Mouse (Mus musculus): ENCODE data around the gene Glis1. TPM values are rescaled to one million over a fixed set of nuclear protein-coding genes. Genes with fewer than 3 reads are reported as not detected.

Gene Glis1
- total RNA-seq (2021) = 1 to 10 TPM; 1.7 to 3.5 TPM
- long read RNA-seq, experiment 1 = 0 reads
- long read RNA-seq, experiment 2, partial matches to known transcripts = 2 of 3 reads
- long read RNA-seq, experiment 2, other reads (novel, unspliced or antisense) = 0 of 3 reads

DNA sequence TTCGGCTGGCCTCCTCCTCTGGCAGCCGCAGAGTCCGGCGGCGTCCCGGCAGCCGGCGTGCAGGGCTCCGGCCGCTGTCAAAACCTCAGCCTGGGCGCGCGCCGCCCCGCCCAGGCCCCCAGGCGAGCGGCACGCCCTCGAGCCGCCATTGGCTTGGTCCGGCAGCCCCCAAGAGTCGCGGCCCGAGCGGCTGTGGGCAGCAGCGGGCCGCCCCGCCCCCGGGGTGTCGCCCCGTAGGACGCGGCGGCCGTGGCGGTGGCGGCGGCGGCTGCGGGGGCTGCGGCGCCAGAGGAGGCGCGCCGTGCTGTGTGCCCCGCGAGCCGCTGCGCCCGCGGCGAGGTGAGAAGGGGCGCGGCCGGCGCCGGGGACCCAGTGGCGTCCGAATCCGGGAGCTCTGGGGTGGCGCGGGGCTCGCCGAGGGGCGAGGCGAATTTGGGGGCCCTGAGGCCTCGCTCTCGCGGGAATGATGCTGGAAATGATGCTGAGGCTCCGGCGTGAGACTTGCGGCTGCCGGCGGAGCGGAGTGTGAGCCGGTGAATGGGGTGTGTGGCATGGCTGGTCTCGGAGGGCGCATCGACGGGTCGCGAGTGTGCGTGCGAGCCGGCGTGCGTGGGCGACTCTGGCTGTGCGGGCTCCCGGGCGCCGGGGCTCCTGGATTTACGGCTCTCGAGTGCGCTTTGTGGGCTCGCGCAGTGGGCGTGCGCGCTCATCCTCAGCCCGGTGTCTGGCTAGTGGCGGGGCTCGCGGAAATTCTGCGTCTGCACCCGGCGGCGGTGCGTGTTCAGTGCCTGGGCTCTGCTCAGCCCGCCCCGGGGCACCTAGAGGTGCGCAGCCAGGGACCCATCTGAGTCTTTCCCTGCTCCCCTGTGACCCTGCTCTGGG is at the start of gene Glis1:
Gene Glis1 (plus strand): TSS at position 236 of the 882 bp plus-strand sequence.
- peak; percentile 20 to 46 for DNase-seq (ENCODE audit: low spot score in 2 of 2)

DNA sequence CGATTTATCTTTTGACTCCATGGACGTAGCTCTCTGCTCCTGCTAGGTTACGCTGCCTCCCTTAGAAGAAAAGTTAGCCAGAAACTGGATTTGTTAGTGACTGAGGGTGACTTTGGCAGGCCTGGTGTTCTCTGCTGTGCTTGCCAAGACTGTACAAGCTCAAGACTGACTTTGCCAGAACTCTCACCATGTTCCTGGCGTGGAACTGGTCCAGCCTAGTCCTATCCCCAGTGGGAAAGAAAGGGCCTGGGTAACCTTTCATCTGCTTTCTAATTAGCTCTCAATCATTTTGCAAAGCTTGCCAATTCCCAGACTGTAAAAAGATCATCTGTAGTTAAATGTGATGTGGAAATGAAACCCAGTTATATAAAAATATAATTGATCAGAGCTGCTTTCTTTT is 47.4 kb upstream of the Glis1 start:
- no peak for DNase-seq (ENCODE audit: low spot score in 2 of 2)

DNA sequence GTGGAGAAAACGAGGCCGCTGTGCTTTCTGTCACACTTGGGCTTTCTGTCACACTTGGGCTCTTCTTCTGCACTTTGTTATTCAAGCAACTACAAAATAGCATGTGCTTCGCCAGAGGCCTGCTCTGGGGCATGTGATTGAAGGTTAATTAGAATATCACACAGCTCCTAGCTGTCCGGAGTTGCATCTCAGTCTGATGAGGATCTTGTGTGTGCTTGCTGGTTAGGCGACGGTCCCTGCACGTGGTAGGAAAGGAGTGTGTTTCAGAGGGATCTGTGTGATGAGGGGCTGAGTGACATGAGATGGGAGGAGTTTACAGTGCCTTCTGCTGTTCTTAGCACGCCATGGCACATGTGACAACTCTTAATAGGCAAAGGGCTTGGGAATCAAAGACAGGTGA is 46.9 kb upstream of the Glis1 start:
- DNase-seq (ENCODE audit: low spot score in 2 of 2) = no peak

DNA sequence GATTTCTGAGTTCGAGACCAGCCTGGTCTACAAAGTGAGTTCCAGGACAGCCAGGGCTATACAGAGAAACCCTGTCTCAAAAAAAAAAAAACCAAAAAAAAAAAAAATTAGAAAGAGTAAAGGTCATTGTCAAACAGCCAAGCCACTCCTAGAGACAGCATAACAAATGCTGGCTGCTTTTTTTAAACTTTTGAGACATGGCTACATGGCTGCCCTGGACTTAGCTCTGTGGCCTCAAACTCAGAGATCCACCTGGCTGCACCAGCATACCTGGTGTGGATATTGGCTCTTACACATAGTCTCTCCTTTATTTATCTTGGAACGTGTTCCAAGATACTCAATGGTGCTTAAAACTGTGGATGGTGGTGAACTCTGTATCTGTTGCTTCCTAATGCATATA is 46.1 kb upstream of the Glis1 start:
- DNase-seq (ENCODE audit: low spot score in 2 of 2) = no peak

DNA sequence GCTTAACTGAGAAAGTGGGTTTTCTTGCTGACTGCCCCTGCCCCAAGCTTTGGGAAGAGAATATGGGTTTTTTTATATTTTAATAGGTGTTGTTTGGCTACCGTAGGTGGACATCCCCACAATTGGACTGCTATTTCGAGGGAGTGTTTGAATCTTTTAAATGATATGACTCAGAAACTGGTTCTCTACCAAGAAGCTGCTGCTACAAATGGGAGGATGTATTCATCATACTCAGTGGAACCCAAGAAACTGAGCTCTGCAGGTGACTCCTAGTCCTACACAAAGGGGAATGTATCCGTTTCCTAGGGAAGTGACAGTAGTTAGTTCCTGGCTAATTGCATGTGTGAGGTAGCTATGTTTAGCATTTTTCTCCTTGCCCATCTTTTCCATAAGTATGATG is 45.0 kb upstream of the Glis1 start:
- no peak for DNase-seq (ENCODE audit: low spot score in 2 of 2)

DNA sequence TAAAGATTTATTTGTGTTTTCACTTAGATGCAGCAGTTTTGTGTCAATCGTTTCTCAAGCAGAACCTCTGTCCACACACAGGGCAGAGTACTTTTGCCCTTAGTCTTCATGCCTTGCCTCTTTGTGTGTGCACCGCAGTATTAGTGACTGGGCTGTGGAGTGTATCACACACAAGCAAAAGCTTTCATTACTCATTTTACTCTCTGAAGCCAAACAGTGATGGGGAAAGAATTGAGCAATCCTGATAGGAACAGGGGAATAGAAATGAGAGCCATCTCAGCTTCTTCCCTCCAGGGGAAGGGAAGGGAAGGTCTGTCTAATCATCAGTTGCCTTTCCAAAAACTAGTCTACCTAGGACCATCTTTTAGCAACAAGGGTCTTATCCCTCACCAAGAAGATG is 40.6 kb upstream of the Glis1 start:
- DNase-seq (ENCODE audit: low spot score in 2 of 2) = no peak

DNA sequence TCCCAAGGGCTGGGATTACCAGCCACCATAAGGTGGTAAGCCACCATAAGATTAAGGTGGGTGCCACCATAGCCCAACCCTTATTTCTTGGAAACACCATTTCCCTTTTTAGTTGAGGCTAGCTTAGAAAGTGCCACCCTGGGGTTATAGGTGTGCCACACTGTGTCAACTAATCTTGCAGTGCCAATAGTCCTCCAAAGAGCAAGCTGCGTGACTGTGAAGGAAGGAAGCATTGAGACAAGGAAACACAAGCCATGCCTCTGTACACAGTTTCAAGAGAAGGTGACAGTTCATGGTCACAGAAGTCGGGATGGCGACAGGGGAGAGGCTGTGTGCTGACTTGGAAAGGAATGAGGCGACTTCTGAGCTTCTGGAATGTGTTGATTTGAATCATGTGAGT is 14.2 kb upstream of the Glis1 start:
- DNase-seq (ENCODE audit: low spot score in 2 of 2) = no peak

DNA sequence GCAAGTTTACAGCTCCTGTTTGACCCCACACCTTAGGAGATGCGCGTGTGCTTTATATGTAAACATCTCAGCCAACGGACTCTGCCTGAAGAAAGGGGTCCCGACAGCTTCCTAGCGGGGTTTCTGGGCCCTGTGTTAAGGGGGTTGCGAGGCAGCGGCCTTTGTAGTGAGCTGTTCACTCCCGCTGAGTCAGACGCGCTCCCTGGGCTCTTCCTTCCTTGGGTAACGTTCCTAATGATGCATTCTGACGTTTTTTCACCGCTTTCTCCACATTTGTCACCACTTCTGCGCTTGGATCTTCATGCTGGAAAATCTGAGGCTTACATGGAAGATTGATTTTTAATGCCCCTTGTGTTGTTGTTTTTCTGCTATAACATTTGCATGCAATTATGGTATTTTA is 12.7 kb upstream of the Glis1 start:
- no peak for DNase-seq (ENCODE audit: low spot score in 2 of 2)

DNA sequence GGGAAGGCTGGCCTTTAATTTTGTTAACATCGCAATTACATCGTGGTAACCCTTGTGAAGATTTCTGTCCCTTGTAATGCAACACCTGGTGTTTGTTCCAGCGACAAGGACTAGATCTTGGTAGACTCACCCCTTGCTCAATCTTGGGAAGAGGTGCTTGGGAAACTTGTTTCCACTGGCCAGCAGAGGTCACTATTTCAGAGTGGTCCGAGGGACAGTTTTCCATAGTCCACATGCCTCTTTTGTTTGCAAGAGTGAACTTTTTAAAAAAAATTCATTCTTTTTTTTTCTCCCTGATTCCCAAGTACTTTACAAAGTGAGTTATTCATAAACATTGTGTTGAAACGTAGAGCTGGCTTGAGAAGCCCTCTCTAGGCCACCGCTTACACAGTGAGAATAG is 12.2 kb upstream of the Glis1 start:
- DNase-seq (ENCODE audit: low spot score in 2 of 2) = no peak

DNA sequence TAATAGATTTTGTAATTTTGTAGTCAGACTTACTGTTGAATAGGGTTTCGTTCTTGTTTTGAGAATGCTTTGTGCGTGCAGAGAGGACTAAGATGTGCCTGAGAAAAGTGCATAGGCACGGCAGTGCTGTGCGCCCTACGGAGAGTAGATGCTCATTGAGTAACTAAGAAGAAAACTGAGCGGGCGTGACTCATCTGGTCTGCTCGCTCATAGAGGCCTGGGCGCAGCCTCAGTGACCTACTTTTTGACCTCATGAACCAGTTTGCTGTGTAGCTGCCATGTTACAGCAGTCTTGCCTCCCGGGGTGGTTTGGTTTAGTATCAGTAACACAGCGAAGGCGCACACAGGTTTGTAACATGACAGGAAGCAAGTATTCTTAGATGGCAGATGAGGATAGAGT is 8.8 kb upstream of the Glis1 start:
- no peak for DNase-seq (ENCODE audit: low spot score in 2 of 2)

DNA sequence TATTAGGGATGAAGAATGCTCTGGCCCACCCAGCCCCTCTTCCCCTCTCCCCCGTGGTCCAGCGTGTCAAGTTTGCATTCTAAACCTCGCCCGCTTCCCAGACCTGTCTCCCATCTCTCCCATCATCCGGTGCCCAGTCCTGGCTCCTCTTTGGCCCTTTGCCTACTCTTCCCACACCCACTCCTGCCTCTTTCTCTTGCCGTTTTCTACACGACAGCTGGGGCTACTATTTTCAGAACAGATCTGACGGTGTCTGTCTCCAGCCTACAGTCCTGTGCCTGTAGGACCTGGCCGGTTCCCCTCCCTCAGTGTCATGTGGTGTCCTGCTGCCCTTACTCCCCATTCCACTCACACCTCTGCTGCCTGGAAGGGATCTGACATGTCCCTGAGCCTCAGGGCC is 7.8 kb upstream of the Glis1 start:
- DNase-seq (ENCODE audit: low spot score in 2 of 2) = no peak

DNA sequence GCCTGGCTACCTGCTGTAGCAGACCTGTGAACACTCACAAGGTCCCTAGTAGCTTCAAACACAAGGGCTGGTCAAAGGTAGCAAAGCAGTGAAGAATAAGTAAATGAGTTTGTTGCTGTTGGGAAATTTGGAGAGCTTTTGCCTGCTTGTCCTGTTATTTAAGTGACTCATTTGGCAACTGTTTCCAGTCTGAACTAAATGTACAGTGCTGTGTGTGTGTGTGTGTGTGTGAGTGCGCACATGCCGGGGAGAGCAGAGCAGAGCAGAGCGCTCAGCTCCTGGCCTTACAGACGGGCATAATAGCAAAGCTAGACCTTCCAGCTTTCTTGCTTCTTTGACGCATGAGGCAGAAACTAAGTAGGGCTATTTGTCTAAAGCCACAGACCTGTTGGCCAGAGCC is 1.7 kb upstream of the Glis1 start:
- no peak for DNase-seq (ENCODE audit: low spot score in 2 of 2)

DNA sequence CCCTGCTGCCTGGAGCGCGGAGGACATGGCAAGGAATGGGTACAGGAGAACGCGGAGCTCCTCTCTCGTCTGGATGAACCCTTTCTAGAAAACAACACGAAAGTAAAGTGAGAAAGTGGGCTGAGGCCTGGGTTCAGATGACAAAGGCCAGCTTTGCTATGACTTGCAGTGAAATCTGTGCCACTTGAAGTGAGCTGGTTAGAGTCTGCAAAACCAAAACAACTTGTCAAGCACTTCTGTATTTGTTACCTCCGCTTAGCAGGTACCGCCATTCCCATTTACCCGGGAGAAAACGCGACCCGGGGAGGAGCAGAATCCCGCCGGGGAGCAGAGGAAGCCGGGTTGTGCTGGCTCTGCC is 414 bp upstream of the Glis1 start:
- no peak for DNase-seq (ENCODE audit: low spot score in 2 of 2)

DNA sequence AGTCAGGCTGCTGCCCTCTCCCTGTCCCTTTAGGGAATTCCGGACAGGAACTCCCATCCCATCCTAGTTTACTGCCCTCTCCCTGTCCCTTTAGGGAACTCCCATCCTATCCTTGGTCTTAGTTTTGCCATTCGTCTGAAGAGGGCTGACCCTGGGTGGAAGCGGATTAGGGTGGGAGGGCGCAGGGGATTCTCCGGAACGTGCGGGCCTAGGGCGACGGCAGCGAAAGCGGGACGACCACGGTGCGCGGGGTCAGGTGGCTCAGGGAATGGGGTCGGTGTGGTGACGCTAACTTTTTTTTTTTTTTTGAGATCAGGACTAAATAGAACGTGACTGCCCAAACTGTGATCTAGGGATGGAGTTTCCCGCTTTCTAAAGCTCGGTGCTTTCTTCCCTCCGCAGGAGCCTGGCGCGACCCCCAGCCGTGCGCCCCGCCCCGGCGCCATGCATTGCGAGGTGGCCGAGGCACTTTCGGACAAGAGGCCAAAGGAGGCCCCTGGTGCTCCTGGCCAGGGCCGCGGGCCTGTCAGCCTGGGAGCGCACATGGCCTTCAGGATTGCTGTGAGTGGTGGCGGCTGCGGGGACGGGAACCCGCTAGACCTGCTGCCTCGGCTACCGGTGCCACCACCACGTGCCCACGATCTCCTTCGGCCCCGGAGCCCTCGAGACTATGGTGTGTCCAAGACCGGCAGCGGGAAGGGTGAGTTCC is 1.0 kb downstream of the Glis1 start:
- DNase-seq (ENCODE audit: low spot score in 2 of 2) = no peak

DNA sequence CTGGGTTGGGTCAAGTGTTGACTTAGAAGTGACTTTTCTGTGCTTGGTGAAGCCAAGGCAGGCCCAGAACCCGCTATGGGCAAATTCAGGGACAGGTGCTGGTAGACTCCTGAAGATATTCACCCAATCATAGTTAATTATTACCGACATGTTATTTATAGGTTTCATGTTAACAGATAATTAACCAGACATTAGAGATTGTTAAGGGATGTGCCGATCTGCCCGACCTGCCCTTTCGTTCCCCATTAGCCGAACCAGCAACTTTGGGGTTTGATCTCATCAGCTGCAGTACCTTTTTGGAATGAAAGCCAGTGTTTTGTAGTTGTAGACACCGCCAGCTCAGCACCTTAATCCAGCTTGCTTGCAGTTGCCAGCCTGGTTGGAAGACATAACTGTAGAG is 2.1 kb downstream of the Glis1 start:
- no peak for DNase-seq (ENCODE audit: low spot score in 2 of 2)

DNA sequence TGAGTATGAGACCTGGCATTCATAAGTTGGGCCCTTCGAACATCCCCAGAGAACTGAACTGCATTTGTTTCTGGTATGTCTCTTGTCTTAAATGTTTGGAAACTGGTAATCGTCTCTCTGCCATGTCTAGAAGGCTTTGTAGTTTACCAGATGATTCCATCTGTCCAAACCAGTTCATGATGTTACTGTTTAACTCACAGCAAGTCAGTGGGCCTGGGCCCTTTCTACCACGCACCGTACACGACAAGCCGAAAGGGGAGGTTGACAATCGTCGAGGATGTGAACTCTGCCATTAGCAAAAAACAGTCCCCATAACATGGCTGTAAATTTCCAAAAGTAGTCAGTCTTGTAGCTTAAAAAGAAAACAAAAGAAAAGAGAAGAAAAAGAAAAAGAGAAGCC is 4.3 kb downstream of the Glis1 start:
- no peak for DNase-seq (ENCODE audit: low spot score in 2 of 2)

DNA sequence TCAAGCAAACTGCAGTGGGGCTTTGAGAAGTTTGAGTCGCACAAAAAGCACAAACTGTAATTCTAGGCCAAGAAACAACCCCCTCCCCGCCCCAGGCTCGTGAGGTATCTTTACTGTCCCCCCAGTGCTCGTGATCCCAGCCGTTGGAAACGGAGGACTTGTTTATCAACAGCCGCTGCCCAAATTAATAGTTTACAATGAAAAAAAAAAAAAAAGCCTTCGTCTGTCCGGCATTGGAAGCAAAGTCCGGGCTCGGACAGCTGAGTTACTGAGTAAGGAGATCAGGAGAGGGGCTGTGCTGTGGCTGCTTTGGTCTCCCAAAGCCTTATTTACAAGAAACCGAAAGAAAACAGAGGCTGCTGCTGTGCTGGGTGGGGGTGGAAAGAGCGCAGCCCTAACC is 5.9 kb downstream of the Glis1 start:
- DNase-seq (ENCODE audit: low spot score in 2 of 2) = no peak

DNA sequence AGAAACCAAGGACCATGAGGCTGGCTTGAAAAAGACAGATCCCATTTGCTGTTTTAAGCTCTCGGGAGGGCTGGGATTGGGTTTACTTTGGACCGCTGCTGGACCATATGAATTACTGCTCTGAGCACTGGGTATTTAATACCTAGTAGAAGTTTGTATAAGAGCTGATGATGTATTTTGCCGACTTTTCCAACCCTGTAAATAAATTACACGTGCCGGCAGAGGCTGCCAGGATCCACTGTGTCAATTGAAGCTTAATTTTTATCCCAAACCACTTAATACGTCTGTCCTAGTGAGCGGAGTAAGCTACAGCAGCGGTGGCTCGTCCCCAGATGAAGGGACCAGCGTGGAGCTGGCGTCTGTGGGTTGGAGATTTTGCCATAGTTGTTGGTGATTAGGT is 7.9 kb downstream of the Glis1 start:
- DNase-seq (ENCODE audit: low spot score in 2 of 2) = no peak

DNA sequence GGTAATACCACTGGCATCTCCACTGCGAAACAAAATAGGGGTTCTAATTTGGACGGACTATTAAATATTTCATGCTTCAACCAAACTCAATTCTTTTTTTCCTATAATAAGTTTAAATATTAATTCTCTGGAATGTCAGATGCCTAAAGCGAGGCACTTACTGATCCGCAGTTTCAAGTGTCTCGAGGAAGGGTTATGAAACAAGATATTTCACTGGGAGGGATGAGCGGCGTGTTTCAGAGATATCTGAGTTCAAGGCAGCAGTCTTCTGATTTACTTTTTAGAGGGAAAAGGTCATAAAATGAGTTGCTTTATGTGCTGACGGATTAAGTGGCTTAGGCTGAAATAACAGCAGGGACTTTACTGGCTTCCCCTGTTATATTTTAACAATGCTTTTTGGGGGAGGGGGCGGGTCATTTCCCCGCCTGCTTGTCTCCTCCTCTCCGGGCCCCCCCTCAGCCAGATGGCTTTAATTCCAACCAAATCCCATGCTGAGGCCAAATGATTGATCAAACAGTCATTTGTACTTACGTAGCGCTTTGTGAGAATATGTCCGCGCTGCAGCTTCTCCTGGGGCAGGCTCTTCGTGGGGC is 8.6 kb downstream of the Glis1 start:
- no peak for DNase-seq (ENCODE audit: low spot score in 2 of 2)

DNA sequence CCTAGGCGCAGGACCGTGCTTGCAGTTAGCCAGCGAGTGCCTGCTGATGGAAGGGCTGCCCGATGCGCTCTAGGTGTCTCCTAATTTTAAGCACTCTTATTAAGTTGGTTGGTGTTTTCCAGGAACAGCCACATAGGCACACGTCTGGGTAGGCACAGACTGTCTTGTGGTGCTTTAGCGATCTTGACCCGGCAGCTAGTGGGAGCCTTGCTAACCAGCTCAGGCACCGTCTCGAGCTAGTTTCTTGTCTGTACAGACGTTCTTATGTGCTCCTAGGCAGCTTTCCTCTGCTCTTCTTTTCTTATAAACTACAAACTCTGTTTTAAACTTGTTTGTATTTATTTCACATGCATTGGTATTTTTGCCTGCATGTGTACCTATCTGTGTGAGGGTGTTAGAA is 9.2 kb downstream of the Glis1 start:
- no peak for DNase-seq (ENCODE audit: low spot score in 2 of 2)

DNA sequence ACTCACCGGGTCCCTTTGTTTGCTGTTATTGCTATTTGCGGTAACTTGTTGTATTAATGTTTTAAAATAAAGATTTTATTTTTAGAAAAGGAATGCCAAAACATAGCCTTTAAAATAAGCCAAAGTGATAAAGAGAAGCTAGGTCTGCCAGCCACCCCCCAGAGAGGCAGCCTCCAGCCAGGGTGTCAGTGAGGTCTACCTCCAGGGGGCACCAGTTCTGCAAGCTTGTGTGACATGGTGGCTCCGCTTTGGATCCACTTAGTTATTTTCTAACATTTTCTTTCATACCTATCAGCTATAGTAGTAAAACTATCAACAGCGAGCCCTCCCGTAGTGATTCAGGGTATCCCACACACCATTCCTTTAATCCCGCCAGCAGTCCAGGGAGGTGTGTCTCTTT is 14.1 kb downstream of the Glis1 start:
- no peak for DNase-seq (ENCODE audit: low spot score in 2 of 2)

DNA sequence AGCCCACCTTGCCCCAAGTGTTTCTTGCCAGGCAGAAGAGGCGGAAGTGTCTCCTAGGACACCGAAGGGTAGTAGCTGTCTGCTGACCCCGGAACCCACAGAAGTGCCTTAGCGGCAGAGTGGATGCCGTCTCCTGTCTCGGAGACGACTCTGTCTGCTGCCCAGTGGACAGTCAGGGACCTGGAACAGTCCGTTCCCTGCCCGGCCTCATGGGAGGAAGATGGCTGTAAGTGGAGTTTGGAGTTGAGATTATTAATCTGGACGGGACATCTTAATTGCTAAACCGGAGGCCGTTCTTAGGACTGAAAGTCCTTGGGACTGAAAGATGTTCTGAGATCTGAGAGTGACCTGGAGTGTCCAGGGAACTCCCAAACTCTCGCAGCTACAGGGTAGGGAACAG is 15.1 kb downstream of the Glis1 start:
- DNase-seq (ENCODE audit: low spot score in 2 of 2) = no peak

Data from adrenal gland, postnatal 4 days (tissue).